Mouse (Mus musculus) adrenal gland, adult 18-20 months (tissue): Measurements from ENCODE around the gene Olfr370. TPM values are rescaled to one million over a fixed set of nuclear protein-coding genes. Genes with fewer than 3 reads are reported as not detected.
A peak's percentile ranks its signal among the peaks of the same experiment; 100 is the strongest.

Experiments
- DNase-seq, 2 experiments: peaks; one replicate each; pipeline ENCODE4 v3.0.0; 2021 to 2022; ENCODE audit warnings: low spot score in 2 of 2
- total RNA-seq, 2 experiments: library from RNA; stranded (reverse); gene quantifications; 1 replicate in 1 of 2; 2 replicates in 1 of 2; pipeline ENCODE4 v1.2.3; 2021

The Olfr370 gene
- total RNA-seq, 2 experiments from 2014 or later, result not detected

DNA sequence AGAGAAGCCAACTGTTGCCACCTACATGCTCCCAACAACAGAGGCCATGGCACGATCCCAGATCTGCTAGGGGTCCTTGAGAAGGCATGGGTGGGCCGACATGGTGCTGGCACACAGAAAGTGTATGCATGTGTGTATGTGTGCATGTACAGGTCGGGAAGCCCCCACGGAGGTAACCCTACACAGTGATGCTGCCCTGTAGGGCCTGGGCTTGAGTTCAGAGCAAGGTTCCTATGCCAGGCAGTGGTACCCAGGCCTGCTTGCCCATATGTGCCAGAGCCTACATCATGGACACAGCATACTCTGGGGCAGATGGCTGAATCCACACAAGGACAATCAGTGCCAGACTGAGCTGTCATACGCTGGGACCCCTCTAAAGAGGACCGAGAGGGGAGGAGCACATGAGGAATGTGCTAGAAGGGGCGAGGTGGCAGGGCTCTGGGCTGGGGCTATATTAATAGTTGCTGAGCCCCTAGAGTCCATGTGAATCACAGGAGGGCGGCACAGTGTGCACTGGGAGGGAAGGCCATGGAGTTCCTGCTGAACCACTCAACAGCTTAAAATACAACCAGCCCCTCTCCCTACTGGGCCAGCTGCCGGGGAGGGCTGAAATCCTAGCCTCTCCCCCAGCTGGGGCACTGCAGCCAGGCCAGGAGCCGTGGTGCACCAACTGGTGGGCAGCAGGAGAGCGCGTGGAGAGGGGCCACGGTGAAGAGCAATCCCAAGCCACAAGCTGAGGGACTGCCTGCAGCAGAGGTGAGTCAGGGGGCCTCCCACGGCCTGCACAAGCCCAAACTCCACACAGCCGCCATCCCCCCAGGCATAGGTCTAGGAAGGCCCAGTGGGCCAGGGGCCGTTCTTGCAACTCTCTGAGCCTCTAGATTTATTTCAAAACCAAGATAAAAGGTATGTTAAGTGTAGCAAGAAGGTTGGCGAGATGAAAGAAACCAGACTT lies 40.3 kb downstream of the Olfr370 start:
- DNase-seq, result peak; percentile 1 to 24

DNA sequence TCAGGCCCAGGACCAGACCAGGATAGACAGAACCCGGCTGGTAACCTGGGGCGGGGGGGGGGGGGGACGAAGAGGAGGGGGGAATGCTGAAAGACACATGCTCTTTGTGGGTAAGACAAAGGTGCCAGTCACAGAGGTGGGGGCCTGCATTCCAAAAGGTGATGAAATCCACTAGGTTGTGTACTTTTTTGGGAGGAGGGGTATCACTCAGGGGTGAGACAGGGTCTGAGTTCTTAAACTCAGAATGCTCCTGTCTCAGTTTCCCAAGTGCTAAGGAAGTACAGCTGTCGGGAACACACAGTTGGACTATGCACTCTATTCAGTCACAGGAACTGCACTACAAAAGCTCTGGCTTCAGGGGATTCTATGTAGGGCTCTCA lies 40.9 kb downstream of the Olfr370 start:
- DNase-seq, result peak in 1 of 2 experiments; percentile 15

DNA sequence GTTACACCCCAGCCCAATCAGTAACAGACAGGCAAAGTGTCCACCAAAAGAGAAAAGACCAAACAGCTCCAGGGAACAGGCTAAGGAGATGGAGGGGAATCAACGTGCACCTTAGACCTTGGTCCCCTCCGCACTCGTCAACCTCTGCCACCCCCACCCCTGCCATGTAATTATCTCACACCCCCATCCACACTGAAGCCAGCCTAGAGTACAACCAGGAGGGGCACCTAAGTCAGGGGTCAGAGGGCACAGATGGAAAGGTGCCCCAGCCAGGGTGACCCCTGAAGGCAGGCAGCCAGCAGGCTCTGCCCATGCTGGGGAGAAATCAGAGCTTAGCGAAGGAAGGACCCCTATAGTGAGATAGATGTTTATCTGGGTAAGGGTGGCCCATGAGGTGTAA lies 41.3 kb downstream of the Olfr370 start:
- DNase-seq, result peak in 1 of 2 experiments; percentile 19

DNA sequence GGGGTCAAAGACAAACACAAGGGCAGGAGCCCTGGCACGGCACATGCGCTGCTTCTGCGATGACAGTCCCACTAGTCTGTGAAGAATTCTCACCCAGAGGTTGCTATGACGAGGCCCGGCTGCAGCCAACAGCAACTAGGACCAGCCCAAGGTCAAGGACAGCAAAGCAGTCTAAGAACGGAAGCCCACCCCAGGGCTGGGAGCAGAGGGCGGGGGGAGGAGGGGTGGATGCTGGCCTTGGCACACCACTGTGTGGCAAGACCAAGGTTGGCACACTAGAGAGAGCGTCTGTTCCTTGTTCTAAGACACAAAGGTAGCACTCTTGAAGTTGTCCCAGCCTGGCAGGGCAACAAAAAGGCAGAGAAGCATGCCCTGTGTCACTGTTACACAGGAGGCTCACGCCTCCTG lies 41.8 kb downstream of the Olfr370 start:
- peak; percentile 32 to 53 for DNase-seq

GRCm38 (mm10) chr8:83578131-83579055 lies 42.8 kb downstream of the Olfr370 start:
- peak; percentile 17 to 19 for DNase-seq

GRCm38 (mm10) chr8:83579676-83580075 lies 44.1 kb downstream of the Olfr370 start:
- DNase-seq, result no peak

DNA sequence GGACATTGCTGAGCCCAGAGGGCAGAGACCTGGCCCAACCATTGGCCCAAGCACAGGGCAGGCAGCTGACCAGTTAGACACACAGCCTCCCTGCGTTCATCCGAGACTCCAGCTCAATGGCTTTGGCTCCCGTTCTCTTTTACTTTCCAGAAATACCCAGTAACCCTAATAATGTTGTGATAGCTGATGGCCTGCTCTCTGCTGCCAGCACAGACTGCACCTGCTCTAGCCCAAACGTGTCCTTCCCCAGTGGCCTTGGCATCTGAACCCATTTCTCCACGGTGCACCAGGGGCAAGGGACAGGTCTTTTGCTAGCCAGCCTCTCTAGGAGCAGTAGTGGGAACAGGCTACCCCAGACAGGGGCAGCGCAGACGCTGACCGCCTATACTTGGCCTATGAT lies 45.2 kb downstream of the Olfr370 start:
- DNase-seq, result peak in 1 of 2 experiments; percentile 13

GRCm38 (mm10) chr8:83582226-83582625 lies 46.6 kb downstream of the Olfr370 start:
- DNase-seq, result peak in 1 of 2 experiments; percentile 17

- no peak for DNase-seq
Measured at GRCm38 (mm10) chr8:83583236-83583635, 47.7 kb downstream of the Olfr370 start.

DNA sequence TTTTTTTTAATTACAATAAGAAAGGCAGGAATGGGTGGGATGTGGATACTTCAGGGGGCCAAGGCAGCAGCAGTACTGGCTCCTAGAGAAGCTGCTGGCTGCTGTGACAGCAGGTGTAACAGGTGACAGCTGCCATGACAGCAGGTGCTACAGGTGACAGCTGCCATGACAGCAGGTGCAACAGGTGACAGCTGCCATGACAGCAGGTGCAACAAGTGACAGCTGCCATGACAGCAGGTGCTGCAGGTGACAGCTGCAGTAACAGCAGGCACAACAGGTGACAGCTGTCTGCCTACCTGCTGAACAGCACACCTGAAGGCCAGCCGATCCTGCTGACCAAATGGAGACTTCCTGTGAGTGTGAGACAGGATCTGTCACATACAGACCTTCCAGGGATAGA lies 49.2 kb downstream of the Olfr370 start:
- no peak for DNase-seq

- no peak for DNase-seq
Measured at GRCm38 (mm10) chr8:83585333-83585732, 49.8 kb downstream of the Olfr370 start.

- DNase-seq, result no peak
Measured at GRCm38 (mm10) chr8:83587644-83588043, 52.1 kb downstream of the Olfr370 start.

GRCm38 (mm10) chr8:83588886-83589285 lies 53.3 kb downstream of the Olfr370 start:
- DNase-seq, result no peak

DNA sequence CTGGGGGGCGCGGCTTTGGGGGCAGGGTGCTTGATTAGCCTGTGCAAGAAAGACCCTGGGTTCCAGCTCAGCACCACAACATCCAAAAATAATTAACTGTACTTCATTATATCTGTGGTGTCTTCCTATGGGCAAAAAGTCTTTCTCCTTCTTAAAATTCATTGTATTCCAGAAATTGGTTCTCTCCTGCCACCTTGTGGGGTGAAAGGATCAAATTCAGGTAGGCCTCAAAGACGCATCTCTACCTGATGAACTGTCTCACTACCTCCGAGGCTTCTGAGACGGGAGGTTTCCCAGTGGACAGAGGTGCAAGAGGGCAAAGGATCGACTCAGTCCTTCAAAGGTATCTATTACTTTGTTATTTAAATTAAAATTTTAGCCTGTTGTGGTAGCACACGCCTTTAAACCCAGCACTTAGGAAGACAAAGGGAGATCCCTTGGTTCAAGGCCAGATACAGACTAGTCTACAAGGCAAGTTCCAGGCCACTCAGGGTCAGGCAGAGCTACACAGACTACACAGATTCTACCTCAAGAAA lies 55.0 kb downstream of the Olfr370 start:
- DNase-seq, result no peak

DNA sequence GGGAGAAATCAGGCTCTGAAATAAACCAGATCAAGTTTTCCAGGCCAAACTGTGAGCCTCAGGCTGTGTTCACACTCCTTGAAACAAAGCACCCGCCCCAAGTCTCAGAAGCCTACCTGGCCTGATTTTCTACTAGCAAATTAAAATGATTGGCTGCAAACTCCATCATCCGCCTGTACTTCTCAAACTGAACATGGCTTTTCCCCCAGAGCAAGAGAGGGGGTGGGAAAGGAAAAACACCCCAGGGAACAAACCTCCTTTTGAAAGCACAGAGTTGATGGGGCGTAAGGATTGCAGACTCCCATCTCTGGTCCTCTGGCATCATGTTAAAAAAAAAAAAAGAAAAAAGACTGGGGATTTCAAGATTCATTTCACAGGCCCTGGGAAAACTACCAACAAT lies 57.1 kb downstream of the Olfr370 start:
- no peak for DNase-seq

- DNase-seq, result no peak
Measured at GRCm38 (mm10) chr8:83593325-83594166, 58.0 kb downstream of the Olfr370 start.

DNA sequence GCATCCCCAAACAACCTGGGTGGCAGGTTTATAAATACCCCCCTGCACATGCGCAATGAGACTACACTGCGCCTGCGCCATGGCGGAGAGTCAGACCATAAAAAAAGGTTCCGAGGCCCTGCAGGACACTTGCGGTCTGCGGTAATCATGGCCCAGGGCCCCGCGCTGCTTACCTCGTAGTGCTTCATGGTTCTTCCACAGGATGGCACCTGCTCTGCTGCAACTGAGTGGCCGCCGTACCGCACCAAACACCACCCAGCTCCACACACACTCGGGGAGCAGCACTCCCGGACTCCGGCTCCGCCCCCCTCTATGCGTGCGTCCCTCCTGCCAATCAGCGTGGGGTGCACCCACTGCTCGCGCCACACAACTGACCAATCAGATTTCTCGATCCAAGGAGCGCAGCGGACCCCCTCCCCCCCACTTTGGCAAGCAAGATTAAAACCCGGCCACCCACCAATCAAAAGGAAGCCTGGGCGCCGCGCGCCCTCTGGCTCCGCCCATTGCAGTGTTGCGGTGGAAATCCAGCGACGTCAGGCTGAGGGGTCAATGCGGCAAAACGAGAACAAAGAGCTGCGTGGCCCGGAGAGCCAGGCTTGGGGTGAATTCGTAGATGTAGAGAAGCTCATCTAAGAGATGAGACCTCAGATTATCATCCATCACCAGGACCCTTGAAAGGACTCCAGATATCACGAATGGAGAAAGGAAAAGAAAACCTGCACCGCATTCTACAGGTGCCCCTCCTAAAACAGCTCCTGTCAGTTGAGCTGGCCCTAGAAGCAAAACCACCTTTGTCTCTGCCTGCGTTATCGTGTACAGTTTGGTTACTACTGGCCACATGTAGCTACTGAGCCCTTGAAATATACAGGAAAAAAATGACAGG lies 58.8 kb downstream of the Olfr370 start:
- DNase-seq, result peak; percentile 89
